10 mouse cellular contexts compared by ENCODE assay signal in the genomic region with DNA sequence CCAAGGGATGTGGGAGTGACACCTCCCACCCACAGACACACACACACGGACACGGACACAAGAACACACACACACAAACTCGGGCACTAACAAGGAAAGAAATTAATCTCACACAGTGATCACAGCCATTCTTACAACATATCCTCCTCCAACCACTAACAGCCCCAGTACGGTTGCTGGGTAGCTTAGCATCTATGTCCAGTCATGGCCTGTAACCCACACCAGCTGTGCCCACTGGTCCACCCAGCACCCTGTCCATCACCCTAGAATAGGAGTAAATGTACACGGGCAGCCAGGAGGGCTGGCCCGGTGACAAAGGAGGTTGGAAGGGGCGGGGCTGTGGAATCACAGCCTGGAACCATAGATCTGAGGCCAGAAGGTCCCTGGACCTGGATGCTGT.
DNase-seq lines count a peak whose midpoint lies in the region; ATAC-seq and TF ChIP-seq lines count a peak whose summit lies in the region.
"Had no signal": no experiment of that assay in that cellular context is flagged by ENCODE, and none has a peak within 500 bp of the region (broad histone marks: within the 10 kb centered on the region; RNA-seq: fewer than 3 reads in every experiment).

No protein-coding gene starts in this region.

- ATAC-seq in heart, postnatal 0 days (ENCODE audit: insufficient read depth, low read depth) = no peak
- peak; percentile 3; the same call in 1 of the 2 replicates for ATAC-seq in forebrain, embryonic 13.5 days
- ATAC-seq in kidney, embryonic 14.5 days (ENCODE audit: low FRiP score, low TSS enrichment) = peak; percentile 44; the same call in 1 of the 2 replicates
- ATAC-seq in midbrain, postnatal 0 days (ENCODE audit: low FRiP score) = no peak
- ATAC-seq in megakaryocyte progenitor cell, adult 5-6 weeks (replicated peaks; ENCODE audit: poor library complexity) = no peak
- ATAC-seq in granulocyte monocyte progenitor cell, adult 5-6 weeks (replicated peaks; ENCODE audit: poor library complexity, severe bottlenecking) = no peak

- TF ChIP-seq CTCF in heart, postnatal 0 days (IDR thresholded peaks at IDR 0.05; ENCODE audit: low read depth) = no peak
- no peak for TF ChIP-seq CTCF in midbrain, postnatal 0 days (IDR thresholded peaks at IDR 0.05)

- H3K4me3 ChIP-seq in heart, postnatal 0 days (ENCODE audit: low read depth, low read length) = no peak overlapping the region
- H3K4me3 ChIP-seq in forebrain, embryonic 13.5 days = peak overlapping the region; percentile 3; the same call in 1 of the 2 replicates
- no peak overlapping the region for H3K4me3 ChIP-seq in kidney, embryonic 14.5 days (ENCODE audit: low read length)
- no peak overlapping the region for H3K4me3 ChIP-seq in midbrain, postnatal 0 days (ENCODE audit: low read depth, low read length)
- H3K4me3 ChIP-seq: lung, embryonic 15.5 days had no signal

- TF ChIP-seq EP300 in heart, postnatal 0 days (IDR thresholded peaks at IDR 0.05; ENCODE audit: low read depth) = no peak

- H3K4me2 ChIP-seq in heart, postnatal 0 days (ENCODE audit: low read depth, low read length) = no peak overlapping the region
- H3K4me2 ChIP-seq in forebrain, embryonic 13.5 days = peak overlapping the region; percentile 57
- no peak overlapping the region for H3K4me2 ChIP-seq in kidney, embryonic 14.5 days (replicated peaks; ENCODE audit: low read depth, low read length)
- H3K4me2 ChIP-seq in midbrain, postnatal 0 days (ENCODE audit: low read depth, low read length, poor library complexity, severe bottlenecking) = peak overlapping the region; percentile 56

- H3K9me3 ChIP-seq in heart, postnatal 0 days (replicated peaks; ENCODE audit: control insufficient read depth, low read length) = no peaks in the 10 kb centered on the region
- H3K9me3 ChIP-seq in forebrain, embryonic 13.5 days (replicated peaks) = no peaks in the 10 kb centered on the region
- no peaks in the 10 kb centered on the region for H3K9me3 ChIP-seq in kidney, embryonic 14.5 days (ENCODE audit: control insufficient read depth, low read length)
- H3K9me3 ChIP-seq in midbrain, postnatal 0 days (ENCODE audit: low read length) = no peaks in the 10 kb centered on the region
- H3K9me3 ChIP-seq: lung, embryonic 15.5 days had no signal

- no peak for DNase-seq in heart, postnatal 0 days (ENCODE audit: low spot score)
- DNase-seq in heart, postnatal 10 days = no peak
- no peak for DNase-seq in midbrain, postnatal 0 days (ENCODE audit: low spot score)
- no peak for DNase-seq in urinary bladder, postnatal 25 days (ENCODE audit: low spot score)
- DNase-seq: heart, postnatal 14 days had no signal

- peak overlapping the region; percentile 48; the same call in 1 of the 2 replicates for H3K27ac ChIP-seq in heart, postnatal 0 days (ENCODE audit: low read depth)
- H3K27ac ChIP-seq in forebrain, embryonic 13.5 days = peak overlapping the region; percentile 93
- no peak overlapping the region for H3K27ac ChIP-seq in kidney, embryonic 14.5 days (ENCODE audit: low read depth, low read length)
- H3K27ac ChIP-seq in midbrain, postnatal 0 days (ENCODE audit: low read depth, low read length) = no peak overlapping the region

- 70% methylated on average over 7 of the region's 7 CpGs for WGBS in heart, postnatal 0 days
- WGBS in forebrain, embryonic 13.5 days = 50% methylated on average over 7 of the region's 7 CpGs
- 42% methylated on average over 7 of the region's 7 CpGs for WGBS in kidney, embryonic 14.5 days
- WGBS in midbrain, postnatal 0 days = 52% methylated on average over 7 of the region's 7 CpGs

- intact Hi-C loops in heart, postnatal 10 days (cut with DNase I) = no loop called here

- peaks cover 22% of the 10 kb centered on the region for H3K4me1 ChIP-seq in heart, postnatal 0 days (ENCODE audit: control insufficient read depth, insufficient read depth)
- peaks cover 99% of the 10 kb centered on the region for H3K4me1 ChIP-seq in forebrain, embryonic 13.5 days
- H3K4me1 ChIP-seq in kidney, embryonic 14.5 days (ENCODE audit: control insufficient read depth, insufficient read depth, low read length) = peaks cover 44% of the 10 kb centered on the region
- peaks cover 23% of the 10 kb centered on the region for H3K4me1 ChIP-seq in midbrain, postnatal 0 days (ENCODE audit: insufficient read depth, low read length)

- no peaks in the 10 kb centered on the region; the same call in 1 of the 2 replicates for H3K36me3 ChIP-seq in heart, postnatal 0 days (replicated peaks; ENCODE audit: control insufficient read depth, insufficient read depth, low read length)
- H3K36me3 ChIP-seq in forebrain, embryonic 13.5 days (ENCODE audit: poor library complexity, severe bottlenecking) = no peaks in the 10 kb centered on the region
- no peaks in the 10 kb centered on the region for H3K36me3 ChIP-seq in kidney, embryonic 14.5 days (ENCODE audit: control insufficient read depth, insufficient read depth, low read length)
- no peaks in the 10 kb centered on the region for H3K36me3 ChIP-seq in midbrain, postnatal 0 days (ENCODE audit: insufficient read depth, low read length)
- H3K36me3 ChIP-seq: lung, embryonic 15.5 days had no signal

- H3K9ac ChIP-seq in heart, postnatal 0 days (replicated peaks; ENCODE audit: low read depth, low read length) = no peak overlapping the region
- peak overlapping the region; percentile 41; the same call in 1 of the 2 replicates for H3K9ac ChIP-seq in forebrain, embryonic 13.5 days
- H3K9ac ChIP-seq in kidney, embryonic 14.5 days (ENCODE audit: low read depth, low read length) = no peak overlapping the region
- H3K9ac ChIP-seq in midbrain, postnatal 0 days (replicated peaks; ENCODE audit: low read length, poor library complexity, severe bottlenecking) = no peak overlapping the region
- H3K9ac ChIP-seq: lung, embryonic 15.5 days had no signal

- H3K27me3 ChIP-seq in heart, postnatal 0 days (ENCODE audit: control insufficient read depth, insufficient read depth, low read length) = peaks cover 4% of the 10 kb centered on the region; the same call in 1 of the 2 replicates
- H3K27me3 ChIP-seq in forebrain, embryonic 13.5 days = no peaks in the 10 kb centered on the region
- no peaks in the 10 kb centered on the region for H3K27me3 ChIP-seq in kidney, embryonic 14.5 days (ENCODE audit: control insufficient read depth, insufficient read depth, low read length)
- no peaks in the 10 kb centered on the region for H3K27me3 ChIP-seq in midbrain, postnatal 0 days (ENCODE audit: insufficient read depth, low read length)

Comparison
In these comparisons a context has a peak if more than half of its experiments do, and no peak if none do; other contexts are left out.
1. ATAC-seq: peak in forebrain, embryonic 13.5 days (single experiment) and kidney, embryonic 14.5 days (single experiment); none in heart, postnatal 0 days (single experiment), midbrain, postnatal 0 days (single experiment), megakaryocyte progenitor cell, adult 5-6 weeks (single experiment) and granulocyte monocyte progenitor cell, adult 5-6 weeks (single experiment).
2. H3K27ac ChIP-seq: peak in heart, postnatal 0 days (single experiment) and forebrain, embryonic 13.5 days (single experiment); none in kidney, embryonic 14.5 days (single experiment) and midbrain, postnatal 0 days (single experiment).
3. H3K4me2 ChIP-seq: peak in forebrain, embryonic 13.5 days (single experiment) and midbrain, postnatal 0 days (single experiment); none in heart, postnatal 0 days (single experiment) and kidney, embryonic 14.5 days (single experiment).